Mouse (Mus musculus) MEL (cell line): ENCODE measurements around the gene Apopt1. TPM values are rescaled to one million over a fixed set of nuclear protein-coding genes. Genes with fewer than 3 reads are reported as not detected.

Experiments
- DNase-seq: peaks from one replicate; pipeline ENCODE4 v3.0.0; 2011; ENCODE audit warnings: low read depth, low spot score
- H3K27ac ChIP-seq: 2 replicates; pipeline ENCODE4 v1.5.1; 2012; ENCODE audit warnings: low read depth, mild to moderate bottlenecking, control low read depth, low read length, moderate library complexity; ENCODE audit not compliant: control insufficient read depth
- H3K27me3 ChIP-seq, 2 experiments: fragments of 150-350 bp in 1 of 2; sonication (generic) in 1 of 2; 2 replicates each; pipeline ENCODE4 v1.6.1; 2012; ENCODE audit warnings: low read length in 2 of 2, mild to moderate bottlenecking in 2 of 2, improper control_type of control experiment in 1 of 2, moderate library complexity in 1 of 2; ENCODE audit not compliant: insufficient read depth in 2 of 2, control insufficient read depth in 1 of 2
- H3K36me3 ChIP-seq, 2 experiments: 2 replicates each; pipeline ENCODE4 v1.6.1; 2012 to 2014; ENCODE audit warnings: low read length in 2 of 2, improper control_type of control experiment in 1 of 2, inconsistent platforms in 1 of 2, mild to moderate bottlenecking in 1 of 2; ENCODE audit not compliant: insufficient read depth in 2 of 2, control insufficient read depth in 1 of 2
- H3K4me1 ChIP-seq, 2 experiments: fragments of 150-350 bp in 1 of 2; sonication (generic) in 1 of 2; 2 replicates each; pipeline ENCODE4 v1.6.1; 2012; ENCODE audit warnings: low read length in 2 of 2, improper control_type of control experiment in 1 of 2, mild to moderate bottlenecking in 1 of 2; ENCODE audit not compliant: insufficient read depth in 2 of 2, control insufficient read depth in 1 of 2
- H3K4me3 ChIP-seq, 2 experiments: fragments of 150-350 bp in 1 of 2; sonication (generic) in 1 of 2; 2 replicates each; pipeline ENCODE4 v1.5.1; 2012; ENCODE audit warnings: low read depth in 2 of 2, low read length in 2 of 2, mild to moderate bottlenecking in 2 of 2, moderate library complexity in 2 of 2, control low read depth in 1 of 2, improper control_type of control experiment in 1 of 2; ENCODE audit not compliant: control insufficient read depth in 1 of 2, insufficient read depth in 1 of 2
- H3K79me2 ChIP-seq: 2 replicates; pipeline ENCODE4 v1.6.1; 2012; ENCODE audit warnings: mild to moderate bottlenecking, low read length, moderate library complexity; ENCODE audit not compliant: control insufficient read depth, poor library complexity, insufficient read depth
- H3K9ac ChIP-seq: 2 replicates; pipeline ENCODE4 v1.6.1; 2012; ENCODE audit warnings: low read depth, mild to moderate bottlenecking, control low read depth, low read length, moderate library complexity; ENCODE audit not compliant: control insufficient read depth, poor library complexity, severe bottlenecking
- H3K9me3 ChIP-seq: fragments of 150-350 bp; sonication (generic); replicated peaks from 2 replicates; pipeline ENCODE4 v1.6.1; 2012; ENCODE audit warnings: mild to moderate bottlenecking, low read length, improper control_type of control experiment, moderate library complexity; ENCODE audit not compliant: insufficient read depth
- CHD2 ChIP-seq: IDR thresholded peaks from 2 replicates; pipeline ENCODE4 v1.6.1; 2011; ENCODE audit warnings: low read length, improper control_type of control experiment
- E2F4 ChIP-seq: IDR thresholded peaks from 2 replicates; pipeline ENCODE4 v1.6.1; 2011; ENCODE audit warnings: low read depth, low read length, improper control_type of control experiment, borderline replicate concordance
- EP300 ChIP-seq, 2 experiments: IDR thresholded peaks; 2 replicates each; pipeline ENCODE4 v1.6.1; 2011; ENCODE audit warnings: improper control_type of control experiment in 2 of 2, low read length in 2 of 2, low read depth in 1 of 2, mild to moderate bottlenecking in 1 of 2
- ETS1 ChIP-seq: IDR thresholded peaks from 2 replicates; pipeline ENCODE4 v1.6.1; 2012; ENCODE audit warnings: low read depth, mild to moderate bottlenecking, inconsistent platforms, low read length, improper control_type of control experiment, moderate library complexity
- GABPA ChIP-seq: IDR thresholded peaks from 2 replicates; pipeline ENCODE4 v1.6.1; 2012; ENCODE audit warnings: low read depth, mild to moderate bottlenecking, inconsistent platforms, low read length, improper control_type of control experiment, moderate library complexity
- MAFK ChIP-seq: IDR thresholded peaks from 2 replicates; pipeline ENCODE4 v1.6.1; 2011; ENCODE audit warnings: low read depth, mild to moderate bottlenecking, low read length, improper control_type of control experiment, borderline replicate concordance
- MAZ ChIP-seq: IDR thresholded peaks from 2 replicates; pipeline ENCODE4 v1.6.1; 2012; ENCODE audit warnings: low read depth, mild to moderate bottlenecking, inconsistent platforms, low read length, improper control_type of control experiment
- MEF2A ChIP-seq: IDR thresholded peaks from 2 replicates; pipeline ENCODE4 v1.6.1; 2014; ENCODE audit warnings: low read depth, mild to moderate bottlenecking, inconsistent platforms, low read length, improper control_type of control experiment; ENCODE audit not compliant: poor library complexity, insufficient replicate concordance, severe bottlenecking; ENCODE audit errors: extremely low read depth
- MXI1 ChIP-seq: IDR thresholded peaks from 2 replicates; pipeline ENCODE4 v1.6.1; 2011; ENCODE audit warnings: mild to moderate bottlenecking, low read depth, low read length, improper control_type of control experiment
- MYB ChIP-seq: IDR thresholded peaks from 2 replicates; pipeline ENCODE4 v1.6.1; 2011; ENCODE audit warnings: mild to moderate bottlenecking, low read depth, low read length, improper control_type of control experiment
- MYC ChIP-seq: IDR thresholded peaks from 2 replicates; pipeline ENCODE4 v1.6.1; 2011; ENCODE audit warnings: low read depth, mild to moderate bottlenecking, low read length, improper control_type of control experiment, moderate library complexity
- NELFE ChIP-seq: IDR thresholded peaks from 2 replicates; pipeline ENCODE4 v1.6.1; 2011; ENCODE audit warnings: low read depth, low read length, improper control_type of control experiment
- NRF1 ChIP-seq: IDR thresholded peaks from 2 replicates; pipeline ENCODE4 v1.6.1; 2014; ENCODE audit warnings: low read depth, mild to moderate bottlenecking, inconsistent platforms, low read length, improper control_type of control experiment, moderate library complexity; ENCODE audit not compliant: poor library complexity, insufficient read depth, severe bottlenecking
- POLR2A ChIP-seq, 2 experiments: IDR thresholded peaks; 2 replicates each; pipeline ENCODE4 v1.6.1; 2011 to 2012; ENCODE audit warnings: low read length in 2 of 2, mild to moderate bottlenecking in 2 of 2, control low read depth in 1 of 2, improper control_type of control experiment in 1 of 2, low read depth in 1 of 2, moderate library complexity in 1 of 2; ENCODE audit not compliant: control insufficient read depth in 1 of 2, insufficient read depth in 1 of 2, poor library complexity in 1 of 2
- POLR2AphosphoS5 ChIP-seq: IDR thresholded peaks from 2 replicates; pipeline ENCODE4 v1.6.1; 2012; ENCODE audit warnings: low read depth, borderline replicate concordance, mild to moderate bottlenecking, inconsistent platforms, low read length, moderate library complexity, mixed read lengths
- RCOR1 ChIP-seq: IDR thresholded peaks from 2 replicates; pipeline ENCODE4 v1.6.1; 2012; ENCODE audit warnings: low read depth, mild to moderate bottlenecking, inconsistent platforms, low read length, improper control_type of control experiment
- SMC3 ChIP-seq: IDR thresholded peaks from 2 replicates; pipeline ENCODE4 v1.6.1; 2011; ENCODE audit warnings: low read depth, low read length, improper control_type of control experiment
- TAL1 ChIP-seq: IDR thresholded peaks from 2 replicates; pipeline ENCODE4 v1.6.1; 2012; ENCODE audit warnings: mild to moderate bottlenecking, inconsistent platforms, low read length, moderate library complexity, mixed read lengths
- USF1 ChIP-seq: IDR thresholded peaks from 2 replicates; pipeline ENCODE4 v1.6.1; 2014; ENCODE audit warnings: low read depth, mild to moderate bottlenecking, inconsistent platforms, low read length, improper control_type of control experiment, moderate library complexity
- USF2 ChIP-seq, 2 experiments: IDR thresholded peaks; 2 replicates each; pipeline ENCODE4 v1.6.1; 2011 to 2012; ENCODE audit warnings: improper control_type of control experiment in 2 of 2, low read length in 2 of 2, borderline replicate concordance in 1 of 2, inconsistent platforms in 1 of 2, low read depth in 1 of 2, mild to moderate bottlenecking in 1 of 2; ENCODE audit not compliant: insufficient read depth in 1 of 2
- polyA plus RNA-seq, 2 experiments: library from polyadenylated mRNA; stranded (reverse) in 1 of 2; unstranded in 1 of 2; fragments of >175 nt in 1 of 2; fragments of >200 nt in 1 of 2; gene quantifications; 2 replicates each; pipeline versions ENCODE4 v1.2.1 to v1.2.4; 2012; ENCODE audit warnings: low replicate concordance in 2 of 2, low read depth in 1 of 2; ENCODE audit not compliant: insufficient read length in 2 of 2, insufficient read depth in 1 of 2, missing spikeins in 1 of 2
- total RNA-seq: library from RNA; depleted of rRNA; stranded (reverse); fragments of 300-350 nt; gene quantifications from 2 replicates; pipeline ENCODE4 v1.2.3, GENCODE M21; 2012

The Apopt1 gene
- total and polyA plus RNA-seq, 3 experiments = 25.7 to 46.5 TPM; not detected in 1

GRCm38 (mm10) chr12:111698346-111698913, 14.6 kb upstream of the Apopt1 start:
- Histone ChIP-seq H3K4me1 (no peaks in the 10 kb centered on the region), H3K9me3 (no peaks in the 10 kb centered on the region), H3K4me3 (no peak overlapping the region), H3K9ac (no peak overlapping the region), H3K27ac (no peak overlapping the region), H3K27me3 (no peaks in the 10 kb centered on the region), H3K36me3 (no peaks in the 10 kb centered on the region), H3K79me2 (no peaks in the 10 kb centered on the region)
- no peak for TF ChIP-seq MYC
- no peak for TF ChIP-seq NELFE
- no peak for TF ChIP-seq USF2 (IDR thresholded peaks at IDR 0.05; ENCODE audit: borderline replicate concordance in 1 of 2, insufficient read depth in 1 of 2, low read depth in 1 of 2, low read length in 2 of 2)
- TF ChIP-seq E2F4 = no peak
- TF ChIP-seq MYB = no peak
- DNase-seq = no peak

- Histone ChIP-seq H3K27me3 (no peaks in the 10 kb centered on the region), H3K4me1 (no peaks in the 10 kb centered on the region), H3K4me3 (no peak overlapping the region), H3K79me2 (no peaks in the 10 kb centered on the region), H3K27ac (no peak overlapping the region), H3K36me3 (no peaks in the 10 kb centered on the region), H3K9ac (no peak overlapping the region), H3K9me3 (no peaks in the 10 kb centered on the region)
- no peak for DNase-seq
- TF ChIP-seq MEF2A = no peak
These were observed 13.5 kb upstream of the Apopt1 start for GRCm38 (mm10) chr12:111699542-111699941.

- H3K36me3 ChIP-seq = no peaks in the 10 kb centered on the region
- no peak overlapping the region for H3K9ac ChIP-seq
- H3K27me3 ChIP-seq = no peaks in the 10 kb centered on the region
- no peak for DNase-seq
- H3K27ac ChIP-seq = no peak overlapping the region
- TF ChIP-seq ETS1 = no peak
- no peak for TF ChIP-seq CHD2
- H3K4me3 ChIP-seq = no peak overlapping the region
- no peaks in the 10 kb centered on the region for H3K9me3 ChIP-seq
- H3K4me1 ChIP-seq = no peaks in the 10 kb centered on the region
- H3K79me2 ChIP-seq = no peaks in the 10 kb centered on the region
These were observed 12.1 kb upstream of the Apopt1 start for GRCm38 (mm10) chr12:111700920-111701458.

GRCm38 (mm10) chr12:111703301-111703700, 9.8 kb upstream of the Apopt1 start:
- no peak for DNase-seq
- H3K27ac ChIP-seq = no peak overlapping the region
- H3K27me3 ChIP-seq = no peaks in the 10 kb centered on the region
- TF ChIP-seq NRF1 (no peak), SMC3 (no peak), GABPA (no peak), POLR2A (IDR thresholded peaks at IDR 0.05; ENCODE audit: control insufficient read depth in 1 of 2, insufficient read depth in 1 of 2, low read depth in 1 of 2, low read length in 2 of 2, poor library complexity in 1 of 2) (no peak), POLR2AphosphoS5 (no peak), MAFK (no peak), EP300 (IDR thresholded peaks at IDR 0.05; ENCODE audit: low read depth in 1 of 2, low read length in 2 of 2) (no peak), USF1 (no peak), MAZ (no peak), NELFE (no peak), RCOR1 (no peak), TAL1 (no peak), MXI1 (no peak)

More at GRCm38 (mm10) chr12:111703301-111703700, 9.8 kb upstream of the Apopt1 start:
- H3K36me3 ChIP-seq = no peaks in the 10 kb centered on the region
- no peaks in the 10 kb centered on the region for H3K9me3 ChIP-seq
- no peak overlapping the region for H3K4me3 ChIP-seq
- H3K9ac ChIP-seq = no peak overlapping the region
- H3K79me2 ChIP-seq = no peaks in the 10 kb centered on the region
- H3K4me1 ChIP-seq = no peaks in the 10 kb centered on the region
